Mouse (Mus musculus) ES-Bruce4 (cell line): ENCODE measurements around the gene Mrpl14. TPM values are rescaled to one million over a fixed set of nuclear protein-coding genes. Genes with fewer than 3 reads are reported as not detected.

ENCODE experiments used
- H3K27ac ChIP-seq: 2 replicates; pipeline ENCODE4 v1.5.1; 2012; ENCODE audit warnings: low read length, inconsistent platforms; ENCODE audit not compliant: insufficient read depth
- H3K27me3 ChIP-seq: 2 replicates; pipeline ENCODE4 v1.6.1; 2012; ENCODE audit warnings: mild to moderate bottlenecking, low read length, inconsistent platforms; ENCODE audit not compliant: control insufficient read depth, poor library complexity, insufficient read depth, severe bottlenecking
- H3K36me3 ChIP-seq: 2 replicates; pipeline ENCODE4 v1.6.1; 2012; ENCODE audit warnings: inconsistent platforms, mild to moderate bottlenecking, low read length, moderate library complexity; ENCODE audit not compliant: control insufficient read depth, poor library complexity, insufficient read depth, severe bottlenecking
- H3K4me1 ChIP-seq: one replicate; pipeline ENCODE4 v1.8.1; 2011; ENCODE audit warnings: low read length; ENCODE audit not compliant: control insufficient read depth, insufficient read depth
- H3K4me3 ChIP-seq: 2 replicates; pipeline ENCODE4 v1.5.1; 2011; ENCODE audit warnings: low read depth, mild to moderate bottlenecking, low read length
- H3K9ac ChIP-seq: 2 replicates; pipeline ENCODE4 v1.6.1; 2012; ENCODE audit warnings: low read depth, mild to moderate bottlenecking, inconsistent platforms; ENCODE audit not compliant: poor library complexity, severe bottlenecking
- H3K9me3 ChIP-seq: replicated peaks from 2 replicates; pipeline ENCODE4 v1.6.1; 2012; ENCODE audit warnings: mild to moderate bottlenecking, low read length, inconsistent platforms; ENCODE audit not compliant: control insufficient read depth, poor library complexity, insufficient read depth, severe bottlenecking
- CTCF ChIP-seq: IDR thresholded peaks from one replicate; pipeline ENCODE4 v1.8.1; 2011; ENCODE audit warnings: low read depth, low read length
- EP300 ChIP-seq: IDR thresholded peaks from 2 replicates; pipeline ENCODE4 v1.6.1; 2011; ENCODE audit warnings: low read depth, low read length; ENCODE audit not compliant: insufficient read depth
- POLR2A ChIP-seq: IDR thresholded peaks from one replicate; pipeline ENCODE4 v1.8.1; 2011; ENCODE audit warnings: low read length; ENCODE audit not compliant: insufficient read depth
- polyA plus RNA-seq: library from polyadenylated mRNA; stranded (reverse); fragments of >200 nt; gene quantifications from 2 replicates; pipeline ENCODE4 v1.2.4, GENCODE M21; 2011; ENCODE audit warnings: low read depth; ENCODE audit not compliant: missing spikeins, insufficient read depth, insufficient read length

Gene Mrpl14
- polyA plus RNA-seq, 1 experiment = 31.8 TPM

DNA sequence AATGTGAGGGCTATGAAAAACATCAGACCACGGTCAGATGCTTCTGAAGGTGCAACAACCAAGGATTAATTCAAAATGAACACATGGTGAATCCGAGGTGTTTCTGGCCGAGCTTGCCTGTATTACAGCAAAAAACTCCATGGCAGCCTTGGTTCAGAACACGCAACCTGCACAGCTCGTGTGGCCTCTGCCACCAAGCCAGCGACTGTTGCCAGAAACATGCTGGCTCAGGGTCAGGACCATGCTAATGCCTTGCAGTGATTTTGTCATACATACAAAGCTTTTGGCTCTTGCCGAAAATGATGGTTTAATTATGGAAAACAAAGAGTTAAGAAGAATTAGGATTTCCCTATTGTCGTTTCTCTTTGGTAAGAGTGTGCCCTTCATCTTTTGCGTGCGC, 18.1 kb upstream of the Mrpl14 start:
- TF ChIP-seq CTCF (no peak), POLR2A (no peak), EP300 (no peak)
- Histone ChIP-seq H3K4me1 (peaks cover 3% of the 10 kb centered on the region), H3K36me3 (peaks cover 15% of the 10 kb centered on the region), H3K4me3 (no peak overlapping the region), H3K9me3 (no peaks in the 10 kb centered on the region), H3K27ac (no peak overlapping the region), H3K27me3 (no peaks in the 10 kb centered on the region), H3K9ac (no peak overlapping the region)

GRCm38 (mm10) chr17:45671821-45672220, 14.3 kb upstream of the Mrpl14 start:
- peaks cover 3% of the 10 kb centered on the region for H3K4me1 ChIP-seq
- H3K4me3 ChIP-seq = no peak overlapping the region
- H3K27me3 ChIP-seq = no peaks in the 10 kb centered on the region
- no peaks in the 10 kb centered on the region for H3K9me3 ChIP-seq
- TF ChIP-seq CTCF (peak; percentile 26), EP300 (no peak)
- peaks cover 26% of the 10 kb centered on the region for H3K36me3 ChIP-seq
- H3K9ac ChIP-seq = no peak overlapping the region
- no peak overlapping the region for H3K27ac ChIP-seq

DNA sequence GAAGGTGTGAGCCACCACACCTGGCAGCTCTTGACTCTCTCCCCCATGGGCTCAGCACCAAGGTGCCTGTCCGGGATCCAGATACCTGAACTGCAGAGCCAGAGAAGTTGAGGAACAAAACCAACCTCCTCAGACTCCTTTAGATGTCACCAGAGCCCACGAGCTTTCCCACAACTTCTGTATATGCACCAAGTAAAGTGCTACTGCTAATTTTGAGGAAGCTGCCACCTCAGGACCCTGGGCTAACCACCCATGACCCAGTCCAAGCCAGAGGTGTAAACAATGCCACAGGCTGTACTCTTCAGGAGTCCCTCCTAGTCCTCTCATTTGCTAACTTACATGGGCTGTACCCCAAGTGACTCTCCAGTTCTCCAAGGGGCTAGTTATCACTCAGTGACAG, 13.5 kb upstream of the Mrpl14 start:
- Histone ChIP-seq H3K9ac (no peak overlapping the region), H3K27me3 (no peaks in the 10 kb centered on the region), H3K4me3 (no peak overlapping the region), H3K9me3 (no peaks in the 10 kb centered on the region), H3K36me3 (peaks cover 28% of the 10 kb centered on the region), H3K4me1 (no peaks in the 10 kb centered on the region), H3K27ac (no peak overlapping the region)
- TF ChIP-seq EP300 (no peak), POLR2A (no peak), CTCF (no peak)

DNA sequence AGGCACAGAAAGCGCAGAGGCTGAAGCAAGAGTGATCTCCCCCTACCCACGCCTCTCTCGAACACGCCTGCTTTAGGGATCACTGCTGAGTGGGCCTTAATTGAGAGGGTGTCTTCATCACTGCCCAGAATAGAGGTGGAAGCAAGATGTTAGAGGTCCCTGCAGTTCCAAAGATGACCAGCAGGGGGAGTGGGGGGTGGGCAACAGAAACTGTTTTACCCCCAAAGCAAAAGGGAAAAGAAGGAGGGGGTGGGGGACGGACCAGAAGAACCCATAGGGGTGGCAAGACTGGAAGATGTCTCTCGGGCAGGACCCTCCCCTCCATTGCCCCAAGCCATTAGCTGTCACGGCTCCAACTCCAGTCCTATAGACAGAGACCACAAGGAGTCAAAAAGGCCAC, 8.0 kb upstream of the Mrpl14 start:
- Histone ChIP-seq H3K9me3 (no peaks in the 10 kb centered on the region), H3K4me1 (peaks cover 2% of the 10 kb centered on the region), H3K27me3 (no peaks in the 10 kb centered on the region), H3K27ac (no peak overlapping the region), H3K36me3 (peaks cover 12% of the 10 kb centered on the region), H3K9ac (no peak overlapping the region), H3K4me3 (no peak overlapping the region)
- TF ChIP-seq POLR2A = no peak
- TF ChIP-seq CTCF = peak; percentile 61
- TF ChIP-seq EP300 = no peak

- TF ChIP-seq POLR2A = no peak
- no peak for TF ChIP-seq EP300
- no peak for TF ChIP-seq CTCF
- Histone ChIP-seq H3K27ac (no peak overlapping the region), H3K9ac (no peak overlapping the region), H3K4me3 (no peak overlapping the region), H3K27me3 (no peaks in the 10 kb centered on the region), H3K36me3 (peaks cover 2% of the 10 kb centered on the region; the same call in 1 of the 2 replicates), H3K9me3 (no peaks in the 10 kb centered on the region), H3K4me1 (peaks cover 2% of the 10 kb centered on the region)
Observed at GRCm38 (mm10) chr17:45680391-45680980, 5.6 kb upstream of the Mrpl14 start.

DNA sequence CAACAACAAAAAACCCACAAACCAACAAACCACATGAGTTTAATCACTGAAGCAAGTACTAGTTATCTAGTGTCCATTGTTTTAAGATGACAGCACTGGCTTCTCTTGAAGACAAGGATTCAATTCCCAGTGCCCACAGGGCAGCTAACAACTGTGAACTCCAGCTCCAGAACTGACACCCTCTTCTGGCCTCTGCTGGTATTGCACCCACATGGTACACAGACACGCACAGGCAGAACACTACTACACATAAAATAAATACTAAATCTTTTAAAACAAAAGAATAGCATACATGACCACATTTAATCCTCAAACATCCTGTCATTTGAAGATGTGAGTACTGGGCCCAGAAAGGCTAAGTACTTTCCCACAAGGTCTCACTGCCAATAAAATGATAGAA, 4.5 kb upstream of the Mrpl14 start:
- Histone ChIP-seq H3K27me3 (no peaks in the 10 kb centered on the region), H3K9me3 (no peaks in the 10 kb centered on the region), H3K9ac (no peak overlapping the region), H3K27ac (no peak overlapping the region), H3K4me3 (no peak overlapping the region), H3K36me3 (0 out of 2 replicates have a peak, but pooled peaks cover 2% of the 10 kb centered on the region), H3K4me1 (peaks cover 2% of the 10 kb centered on the region)
- TF ChIP-seq CTCF (peak; percentile 42), POLR2A (no peak), EP300 (no peak)
